Mouse (Mus musculus) CD4-positive, CD25-positive, alpha-beta regulatory T cell (primary cell): Measurements from ENCODE around the gene Snx27. TPM values are rescaled to one million over a fixed set of nuclear protein-coding genes. Genes with fewer than 3 reads are reported as not detected.

Source experiments
- polyA plus RNA-seq: library from polyadenylated mRNA; unstranded; fragments of 100-300 nt; shearing (Covaris generic); gene quantifications from one replicate; pipeline ENCODE4 v1.2.1, GENCODE M21; 2017

Gene Snx27
- polyA plus RNA-seq = 27.0 TPM

DNA sequence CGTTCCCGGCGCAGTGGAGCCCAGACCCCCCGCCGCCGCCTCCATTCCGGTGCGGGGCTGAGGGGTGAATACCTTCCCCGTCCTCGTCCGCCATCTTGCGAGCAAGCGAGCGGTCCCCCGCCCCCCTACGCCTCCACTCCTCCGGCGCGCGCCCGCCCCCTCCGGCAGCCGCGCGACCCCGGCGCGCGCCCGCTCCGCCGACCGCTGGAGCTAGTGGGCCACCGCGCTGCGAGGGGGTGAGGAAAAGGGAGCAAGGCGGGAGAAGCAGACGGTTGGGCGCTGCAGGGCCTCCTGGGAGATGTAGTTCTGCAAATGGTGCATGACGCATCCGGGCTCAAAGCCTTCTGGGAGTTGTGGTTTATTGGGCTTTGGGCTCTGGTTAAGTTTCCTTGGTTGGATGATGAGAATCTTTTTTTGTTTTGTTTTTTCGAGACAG, at the start of gene Snx27:
Gene Snx27 (minus strand): TSS at position 261 of the 436 bp plus-strand sequence.

DNA sequence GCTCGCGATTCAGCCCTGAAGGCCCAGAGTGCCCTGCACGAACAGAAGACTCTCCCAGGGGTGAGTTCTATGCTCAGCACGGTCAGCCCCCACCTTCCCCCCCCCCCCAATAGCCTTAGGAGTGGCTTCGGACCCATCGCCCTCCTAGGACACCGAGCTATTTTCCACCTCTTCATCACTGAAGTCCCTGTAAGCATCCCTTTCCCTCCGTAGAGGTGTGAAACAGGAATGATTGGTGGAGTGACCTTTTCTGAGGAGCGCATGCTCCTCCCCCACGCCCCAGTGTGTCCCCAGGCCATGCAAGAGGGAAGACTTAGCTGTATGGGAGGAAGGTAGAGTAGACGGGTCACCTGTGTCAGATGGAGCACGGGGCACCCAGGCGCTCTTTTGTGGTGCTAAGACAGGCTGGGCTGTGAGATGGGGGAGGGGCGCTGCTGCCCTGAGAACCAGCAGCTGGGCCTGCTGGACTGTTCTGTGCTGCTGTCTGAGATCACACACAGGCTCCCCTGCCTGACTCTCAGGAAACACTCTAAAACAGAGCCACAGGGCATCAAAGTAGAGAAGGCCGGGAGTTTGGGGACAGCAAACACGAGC, 102.1 kb downstream of the Snx27 start, which contains the start of gene Riiad1:
Gene Riiad1 (minus strand): TSS at position 51 of the 594 bp plus-strand sequence.

DNA sequence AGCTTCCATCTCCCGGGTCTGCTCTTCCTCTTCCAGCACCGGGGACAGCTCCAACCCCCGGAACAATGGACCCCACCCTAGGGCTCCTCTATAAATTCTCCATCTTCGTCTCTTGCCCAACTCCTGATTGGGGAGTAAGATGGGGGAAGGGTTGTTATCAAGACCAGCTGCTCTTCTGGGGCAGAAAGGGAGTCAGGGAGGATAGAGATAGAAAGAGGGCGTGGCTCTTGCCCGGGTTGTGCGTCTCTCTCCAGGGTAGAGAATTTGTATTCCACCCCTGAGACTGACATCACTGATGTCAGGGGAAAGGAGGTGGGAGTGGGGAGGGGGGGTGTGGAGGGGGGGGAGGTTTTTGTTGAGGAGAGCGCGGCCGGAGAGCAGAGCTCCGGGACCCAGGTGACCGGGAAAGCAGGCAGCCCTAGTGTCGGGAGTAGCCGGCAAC, 104.5 kb downstream of the Snx27 start, which contains the start of gene Celf3:
Gene Celf3 (plus strand): TSS at position 315 of the 442 bp plus-strand sequence.

Other genes with a start within 250 kb of the Snx27 start
- not detected for gene Them5, start 240.6 kb downstream of the Snx27 start, polyA plus RNA-seq
- 0.23 TPM for gene C2cd4d, start 220.3 kb downstream of the Snx27 start, polyA plus RNA-seq
- 6.5 TPM for gene Rorc, start 209.9 kb downstream of the Snx27 start, polyA plus RNA-seq
- 0.10 TPM for gene Lingo4, start 184.2 kb downstream of the Snx27 start, polyA plus RNA-seq
- gene Tdrkh, start 169.4 kb downstream of the Snx27 start, polyA plus RNA-seq = 9.2 TPM
- 58.3 TPM for gene Mrpl9, start 139.4 kb downstream of the Snx27 start, polyA plus RNA-seq
- 0.96 TPM for gene Oaz3, start 138.8 kb downstream of the Snx27 start, polyA plus RNA-seq
- gene Celf3, start 104.4 kb downstream of the Snx27 start, polyA plus RNA-seq = 0.68 TPM
- gene Riiad1, start 102.4 kb downstream of the Snx27 start, polyA plus RNA-seq = not detected
- gene Gm10972, start 60.4 kb upstream of the Snx27 start, polyA plus RNA-seq = not detected
- 2.6 TPM for gene Tuft1, start 76.2 kb upstream of the Snx27 start, polyA plus RNA-seq
- gene Selenbp2, start 110.8 kb upstream of the Snx27 start, polyA plus RNA-seq = not detected
- 0.05 TPM for gene Cgn, start 203.8 kb upstream of the Snx27 start, polyA plus RNA-seq